Mouse (Mus musculus) liver (tissue): ENCODE data around the gene Scamp5.

Experiments
- DNase-seq: peaks from one replicate; pipeline ENCODE4 v3.0.0-alpha.2; 2020; ENCODE audit warnings: mixed read lengths

The Scamp5 gene

GRCm38 (mm10) chr9:57467896-57468549 is at the start of gene Scamp5:
TSS of gene Scamp5 (minus strand) at chr9:57468060.
- DNase-seq = peak; percentile 85

GRCm38 (mm10) chr9:57517113-57517512 is 49.3 kb upstream of the Scamp5 start:
- DNase-seq = peak; percentile 73

- no peak for DNase-seq
Observed at GRCm38 (mm10) chr9:57510577-57510976, 42.7 kb upstream of the Scamp5 start.

- peak; percentile 89 for DNase-seq
Observed at GRCm38 (mm10) chr9:57505700-57506099, 37.8 kb upstream of the Scamp5 start.

GRCm38 (mm10) chr9:57504891-57505290 is 37.0 kb upstream of the Scamp5 start:
- no peak for DNase-seq

GRCm38 (mm10) chr9:57504381-57504700 is 36.5 kb upstream of the Scamp5 start:
- peak; percentile 55 for DNase-seq

- DNase-seq = peak; percentile 66
Observed at GRCm38 (mm10) chr9:57503622-57504380, 35.9 kb upstream of the Scamp5 start, which contains the start of gene Rpp25. TSS of gene Rpp25 (plus strand) at chr9:57504026.

- no peak for DNase-seq
Observed at GRCm38 (mm10) chr9:57502911-57503621, 35.2 kb upstream of the Scamp5 start.

- no peak for DNase-seq
Observed at GRCm38 (mm10) chr9:57501861-57502260, 34.0 kb upstream of the Scamp5 start.

- no peak for DNase-seq
Observed at GRCm38 (mm10) chr9:57501452-57501851, 33.6 kb upstream of the Scamp5 start.

- no peak for DNase-seq
Observed at GRCm38 (mm10) chr9:57498536-57498935, 30.7 kb upstream of the Scamp5 start.

GRCm38 (mm10) chr9:57497236-57497635 is 29.4 kb upstream of the Scamp5 start:
- no peak for DNase-seq

GRCm38 (mm10) chr9:57494970-57495369 is 27.1 kb upstream of the Scamp5 start:
- DNase-seq = no peak

- no peak for DNase-seq
Observed at GRCm38 (mm10) chr9:57493532-57493931, 25.7 kb upstream of the Scamp5 start.

- DNase-seq = no peak
Observed at GRCm38 (mm10) chr9:57487807-57488206, 19.9 kb upstream of the Scamp5 start.

- peak; percentile 83 for DNase-seq
Observed at GRCm38 (mm10) chr9:57485774-57486173, 17.9 kb upstream of the Scamp5 start.

- no peak for DNase-seq
Observed at GRCm38 (mm10) chr9:57468914-57469313, 1.1 kb upstream of the Scamp5 start.

GRCm38 (mm10) chr9:57467271-57467771 is 539 bp downstream of the Scamp5 start:
- no peak for DNase-seq

GRCm38 (mm10) chr9:57466101-57466500 is 1.8 kb downstream of the Scamp5 start:
- no peak for DNase-seq

GRCm38 (mm10) chr9:57462866-57463265 is 5.0 kb downstream of the Scamp5 start:
- no peak for DNase-seq

GRCm38 (mm10) chr9:57459707-57460106 is 8.2 kb downstream of the Scamp5 start:
- no peak for DNase-seq

GRCm38 (mm10) chr9:57453516-57453915 is 14.3 kb downstream of the Scamp5 start:
- no peak for DNase-seq

GRCm38 (mm10) chr9:57452624-57453462 is 15.0 kb downstream of the Scamp5 start:
- DNase-seq = no peak
